Mouse (Mus musculus) embryonic facial prominence, embryonic 13.5 days (tissue): ENCODE data around the gene Otulinl. TPM values are rescaled to one million over a fixed set of nuclear protein-coding genes. Genes with fewer than 3 reads are reported as not detected.
A peak's percentile ranks its signal among the peaks of the same experiment; 100 is the strongest.

Experiments used
- ATAC-seq: fragments of 200-750 bp; cut with Nextera tagmentation; 2 replicates; pipeline ENCODE4 v1.8.0; 2017; ENCODE audit warnings: low read depth; ENCODE audit not compliant: insufficient number of reproducible peaks, insufficient read depth, low FRiP score, low TSS enrichment
- H3K27ac ChIP-seq: fragments of 300-500 bp; sonication (generic); 2 replicates; pipeline ENCODE4 v1.5.1; 2015; ENCODE audit warnings: moderate library complexity, mild to moderate bottlenecking, inconsistent platforms
- H3K27me3 ChIP-seq: fragments of 300-500 bp; sonication (generic); 2 replicates; pipeline ENCODE4 v1.6.1; 2015; ENCODE audit warnings: mild to moderate bottlenecking, inconsistent platforms
- H3K36me3 ChIP-seq: fragments of 300-500 bp; sonication (generic); 2 replicates; pipeline ENCODE4 v1.6.1; 2015; ENCODE audit warnings: mild to moderate bottlenecking, inconsistent platforms
- H3K4me1 ChIP-seq: fragments of 300-500 bp; sonication (generic); 2 replicates; pipeline ENCODE4 v1.6.1; 2015; ENCODE audit warnings: inconsistent platforms
- H3K4me2 ChIP-seq: fragments of 300-500 bp; sonication (generic); 2 replicates; pipeline ENCODE4 v1.6.1; 2015; ENCODE audit warnings: moderate library complexity, mild to moderate bottlenecking, inconsistent platforms
- H3K4me3 ChIP-seq: fragments of 300-500 bp; sonication (generic); 2 replicates; pipeline ENCODE4 v1.5.1; 2015; ENCODE audit warnings: mild to moderate bottlenecking, inconsistent platforms
- H3K9ac ChIP-seq: fragments of 300-500 bp; sonication (generic); 2 replicates; pipeline ENCODE4 v1.6.1; 2015; ENCODE audit warnings: mild to moderate bottlenecking, inconsistent platforms
- H3K9me3 ChIP-seq: fragments of 300-500 bp; sonication (generic); 2 replicates; pipeline ENCODE4 v1.6.1; 2016; ENCODE audit warnings: inconsistent platforms
- WGBS: fragments of 180-500 bp; shearing (Covaris S2); methylation state at CpG from one replicate; pipeline ENCODE4 v1.1.7; 2015; ENCODE audit warnings: mixed read lengths; 5-methylcytosine and 5-hydroxymethylcytosine counted together
- polyA plus RNA-seq: library from polyadenylated mRNA; unstranded; fragments of >200 nt; fragmentation: Nextera tagmentation; extraction: Ambion mirVana; gene quantifications from 2 replicates; pipeline ENCODE4 v1.2.1, GENCODE M21; 2015

Otulinl gene
- polyA plus RNA-seq, 1 experiment from 2014 or later = 19.8 TPM

DNA sequence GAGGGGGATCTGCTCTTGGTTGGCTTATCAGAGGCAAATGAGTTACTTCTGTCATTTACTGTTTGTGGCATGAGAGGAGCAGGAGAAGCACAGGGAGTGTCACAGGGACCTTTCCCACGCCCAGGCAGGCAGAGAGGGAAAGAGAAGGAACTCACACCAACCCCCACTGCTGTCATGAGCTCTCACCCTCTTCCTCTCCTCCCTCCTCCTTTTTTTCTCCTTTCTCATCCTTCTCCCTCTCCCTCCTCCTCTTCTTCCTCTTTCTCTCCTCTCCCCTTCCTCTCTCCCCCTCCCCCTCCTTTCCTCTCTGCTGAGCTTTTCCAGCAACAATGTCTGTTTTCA lies 21.6 kb upstream of the Otulinl start:
- H3K4me3 ChIP-seq = no peak overlapping the region
- no peaks in the 10 kb centered on the region for H3K9me3 ChIP-seq
- no peaks in the 10 kb centered on the region for H3K36me3 ChIP-seq
- peak overlapping the region; percentile 69 for H3K27ac ChIP-seq
- H3K4me2 ChIP-seq = peak overlapping the region; percentile 11; the same call in 1 of the 2 replicates
- no peak overlapping the region for H3K9ac ChIP-seq
- no peak for ATAC-seq
- H3K4me1 ChIP-seq = peaks cover 21% of the 10 kb centered on the region
- H3K27me3 ChIP-seq = no peaks in the 10 kb centered on the region
- 30% methylated on average over 1 of the region's 1 CpGs for WGBS

- 36% methylated on average over 11 of the region's 11 CpGs for WGBS
- ATAC-seq = no peak
- H3K4me3 ChIP-seq = no peak overlapping the region
- H3K27ac ChIP-seq = peak overlapping the region; percentile 69
- no peak overlapping the region for H3K9ac ChIP-seq
- H3K4me2 ChIP-seq = 0 out of 2 replicates have a peak overlapping the region, but pooled peaks have one; percentile 11
- H3K9me3 ChIP-seq = no peaks in the 10 kb centered on the region
- no peaks in the 10 kb centered on the region for H3K36me3 ChIP-seq
- peaks cover 21% of the 10 kb centered on the region for H3K4me1 ChIP-seq
- H3K27me3 ChIP-seq = no peaks in the 10 kb centered on the region
Observed at GRCm38 (mm10) chr15:27702031-27702971, 20.9 kb upstream of the Otulinl start.

- no peak overlapping the region for H3K4me2 ChIP-seq
- no peak overlapping the region for H3K27ac ChIP-seq
- no peaks in the 10 kb centered on the region for H3K9me3 ChIP-seq
- no peak overlapping the region for H3K4me3 ChIP-seq
- no peaks in the 10 kb centered on the region for H3K27me3 ChIP-seq
- 91% methylated on average over 5 of the region's 5 CpGs for WGBS
- H3K9ac ChIP-seq = no peak overlapping the region
- no peaks in the 10 kb centered on the region for H3K36me3 ChIP-seq
- peaks cover 9% of the 10 kb centered on the region for H3K4me1 ChIP-seq
- ATAC-seq = no peak
Observed at GRCm38 (mm10) chr15:27697632-27698031, 16.3 kb upstream of the Otulinl start.

GRCm38 (mm10) chr15:27693235-27693634 lies 11.9 kb upstream of the Otulinl start:
- H3K4me3 ChIP-seq = no peak overlapping the region
- 89% methylated on average over 10 of the region's 10 CpGs for WGBS
- H3K27me3 ChIP-seq = no peaks in the 10 kb centered on the region
- H3K9me3 ChIP-seq = no peaks in the 10 kb centered on the region
- H3K4me1 ChIP-seq = no peaks in the 10 kb centered on the region
- no peak for ATAC-seq
- no peak overlapping the region for H3K4me2 ChIP-seq
- H3K9ac ChIP-seq = no peak overlapping the region
- H3K36me3 ChIP-seq = no peaks in the 10 kb centered on the region
- no peak overlapping the region for H3K27ac ChIP-seq

DNA sequence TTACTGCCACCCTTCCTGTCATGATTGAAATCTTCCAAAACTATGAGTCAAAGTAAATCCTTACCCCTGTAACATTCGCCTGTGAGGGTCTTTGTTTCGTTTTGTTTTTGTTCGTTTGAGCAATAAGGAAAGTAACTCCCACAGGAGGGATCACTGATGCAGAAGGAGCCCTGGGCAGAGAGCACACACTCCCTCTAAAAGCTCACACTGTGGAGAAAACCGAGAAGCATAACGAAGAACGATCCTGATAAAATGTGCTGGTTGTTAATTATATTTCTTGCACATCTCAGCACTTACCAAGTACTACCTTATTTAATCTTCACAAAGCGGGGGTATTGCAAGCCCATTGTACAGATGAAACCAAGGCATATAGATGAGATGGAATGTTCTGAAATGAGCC lies 10.8 kb upstream of the Otulinl start:
- H3K36me3 ChIP-seq = no peaks in the 10 kb centered on the region
- H3K4me2 ChIP-seq = no peak overlapping the region
- no peak overlapping the region for H3K4me3 ChIP-seq
- no peaks in the 10 kb centered on the region for H3K27me3 ChIP-seq
- ATAC-seq = no peak
- no peak overlapping the region for H3K9ac ChIP-seq
- no peaks in the 10 kb centered on the region for H3K4me1 ChIP-seq
- 78% methylated on average over 7 of the region's 7 CpGs for WGBS
- no peaks in the 10 kb centered on the region for H3K9me3 ChIP-seq
- no peak overlapping the region for H3K27ac ChIP-seq

DNA sequence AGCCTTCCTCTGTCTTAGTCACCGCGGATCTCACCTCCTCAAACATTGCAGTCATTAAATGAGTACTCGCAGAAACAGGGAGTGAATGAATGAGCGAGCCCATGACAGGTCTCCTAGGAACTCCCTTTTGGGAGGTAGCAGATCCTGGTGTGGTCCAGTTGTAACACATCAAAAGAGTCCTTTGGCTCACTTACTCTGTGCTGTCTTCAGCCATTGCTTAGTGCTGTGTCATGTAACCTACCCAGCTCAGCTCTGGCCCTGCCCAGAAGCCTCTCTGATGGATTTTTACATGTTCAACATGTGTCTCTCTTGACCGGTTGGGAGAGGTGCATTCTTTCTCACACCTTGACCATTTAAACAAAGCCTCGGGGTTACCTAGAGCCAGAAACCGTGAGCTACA lies 9.8 kb upstream of the Otulinl start:
- no peaks in the 10 kb centered on the region for H3K4me1 ChIP-seq
- ATAC-seq = no peak
- no peak overlapping the region for H3K4me2 ChIP-seq
- H3K9ac ChIP-seq = no peak overlapping the region
- WGBS = 88% methylated on average over 7 of the region's 7 CpGs
- no peaks in the 10 kb centered on the region for H3K27me3 ChIP-seq
- H3K27ac ChIP-seq = no peak overlapping the region
- H3K9me3 ChIP-seq = no peaks in the 10 kb centered on the region
- H3K36me3 ChIP-seq = no peaks in the 10 kb centered on the region
- H3K4me3 ChIP-seq = no peak overlapping the region

DNA sequence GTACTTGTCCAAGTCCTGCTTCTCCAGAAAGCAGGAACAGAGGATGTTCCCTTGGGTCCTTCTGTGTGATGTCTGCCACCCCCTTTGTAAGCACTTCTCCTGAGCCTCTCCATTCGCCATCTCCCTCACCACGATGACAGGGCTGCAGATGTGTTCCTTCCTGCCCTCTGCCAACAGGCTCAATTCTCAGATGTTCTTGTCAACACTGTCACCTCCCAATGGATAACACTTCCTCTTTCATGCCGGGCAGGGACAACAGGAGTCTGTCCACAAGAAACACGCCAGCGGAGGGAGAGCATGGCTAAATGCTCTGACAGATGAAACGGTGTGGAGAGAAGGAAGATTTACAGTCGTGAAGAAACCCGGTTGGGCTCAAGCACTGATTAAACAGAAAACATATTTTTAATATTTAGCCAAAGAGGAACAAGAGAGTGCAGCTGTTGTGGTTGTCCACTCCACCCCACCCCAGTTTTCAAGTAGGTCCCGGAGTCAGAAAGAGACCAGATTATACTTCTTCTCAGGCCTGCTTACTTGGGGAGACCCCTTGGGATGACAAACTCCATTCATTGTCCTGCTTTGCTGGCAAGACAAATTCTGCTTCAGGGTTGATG lies 6.8 kb upstream of the Otulinl start:
- Histone ChIP-seq H3K9ac (no peak overlapping the region), H3K4me2 (no peak overlapping the region), H3K27ac (no peak overlapping the region), H3K36me3 (no peaks in the 10 kb centered on the region), H3K4me1 (0 out of 2 replicates have a peak, but pooled peaks cover 2% of the 10 kb centered on the region), H3K27me3 (no peaks in the 10 kb centered on the region), H3K4me3 (no peak overlapping the region), H3K9me3 (no peaks in the 10 kb centered on the region)
- WGBS = 64% methylated on average over 9 of the region's 9 CpGs
- no peak for ATAC-seq

DNA sequence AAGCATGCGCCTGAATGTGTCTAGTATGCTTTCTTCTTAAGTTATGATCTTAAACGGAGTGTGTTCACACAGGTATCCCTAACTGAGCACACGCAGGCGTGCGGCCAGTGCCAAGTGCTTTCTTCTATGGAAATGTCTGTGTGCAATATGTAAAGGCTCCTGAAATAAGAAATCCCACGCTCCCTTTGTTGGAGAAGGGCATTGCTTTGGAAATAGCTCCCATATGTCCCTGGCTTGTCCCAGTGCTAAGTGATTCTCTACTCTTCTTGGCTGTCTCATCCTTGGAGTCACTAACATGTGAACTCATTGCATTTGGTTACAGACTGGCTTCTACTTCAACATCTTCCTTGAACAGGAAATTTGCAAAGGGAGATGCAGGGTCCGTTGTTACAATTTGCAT lies 3.4 kb upstream of the Otulinl start:
- Histone ChIP-seq H3K36me3 (no peaks in the 10 kb centered on the region), H3K9me3 (no peaks in the 10 kb centered on the region), H3K4me1 (peaks cover 20% of the 10 kb centered on the region), H3K4me2 (no peak overlapping the region), H3K27me3 (no peaks in the 10 kb centered on the region), H3K4me3 (no peak overlapping the region), H3K27ac (no peak overlapping the region), H3K9ac (no peak overlapping the region)
- no peak for ATAC-seq
- 66% methylated on average over 7 of the region's 7 CpGs for WGBS

DNA sequence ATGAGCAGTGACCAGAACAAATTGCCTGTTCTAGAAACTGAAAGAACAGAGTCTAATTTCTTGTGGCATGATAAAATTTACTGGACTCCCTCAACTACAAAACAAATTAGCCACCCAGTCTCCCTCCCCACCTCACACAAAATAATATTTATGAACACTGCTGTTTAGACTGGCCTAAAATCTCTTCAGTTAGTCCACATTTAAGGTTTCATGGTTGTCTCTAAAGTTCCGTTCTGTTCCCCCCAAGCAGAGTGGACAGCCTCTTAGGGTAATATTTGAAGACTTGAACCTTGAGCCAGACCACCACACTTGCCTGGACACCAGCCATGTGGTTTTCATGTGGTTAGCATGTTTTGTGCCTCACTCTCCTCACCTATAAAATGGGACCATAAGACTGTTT lies 1.8 kb upstream of the Otulinl start:
- H3K9me3 ChIP-seq = no peaks in the 10 kb centered on the region
- no peak overlapping the region for H3K4me2 ChIP-seq
- peaks cover 20% of the 10 kb centered on the region for H3K4me1 ChIP-seq
- no peak overlapping the region for H3K9ac ChIP-seq
- no peaks in the 10 kb centered on the region for H3K36me3 ChIP-seq
- peak overlapping the region; percentile 60 for H3K27ac ChIP-seq
- no peak for ATAC-seq
- 78% methylated on average over 1 of the region's 1 CpGs for WGBS
- H3K4me3 ChIP-seq = no peak overlapping the region
- no peaks in the 10 kb centered on the region for H3K27me3 ChIP-seq

GRCm38 (mm10) chr15:27682619-27683018 lies 1.2 kb upstream of the Otulinl start:
- H3K9me3 ChIP-seq = no peaks in the 10 kb centered on the region
- H3K9ac ChIP-seq = no peak overlapping the region
- no peak for ATAC-seq
- H3K36me3 ChIP-seq = no peaks in the 10 kb centered on the region
- H3K27me3 ChIP-seq = no peaks in the 10 kb centered on the region
- WGBS = 18% methylated on average over 9 of the region's 9 CpGs
- no peak overlapping the region for H3K4me3 ChIP-seq
- H3K4me2 ChIP-seq = peak overlapping the region; percentile 32; the same call in 1 of the 2 replicates
- H3K27ac ChIP-seq = peak overlapping the region; percentile 60
- peaks cover 20% of the 10 kb centered on the region for H3K4me1 ChIP-seq

- Histone ChIP-seq H3K9me3 (no peaks in the 10 kb centered on the region), H3K4me3 (peak overlapping the region; percentile 69), H3K9ac (peak overlapping the region; percentile 79), H3K27me3 (no peaks in the 10 kb centered on the region), H3K4me2 (peak overlapping the region; percentile 86), H3K27ac (no peak overlapping the region; the same call in 1 of the 2 replicates), H3K36me3 (no peaks in the 10 kb centered on the region), H3K4me1 (peaks cover 29% of the 10 kb centered on the region)
- WGBS = 4% methylated on average over 28 of the region's 28 CpGs
- peak; percentile 27 for ATAC-seq
Observed at GRCm38 (mm10) chr15:27680997-27681396, 382 bp downstream of the Otulinl start.

DNA sequence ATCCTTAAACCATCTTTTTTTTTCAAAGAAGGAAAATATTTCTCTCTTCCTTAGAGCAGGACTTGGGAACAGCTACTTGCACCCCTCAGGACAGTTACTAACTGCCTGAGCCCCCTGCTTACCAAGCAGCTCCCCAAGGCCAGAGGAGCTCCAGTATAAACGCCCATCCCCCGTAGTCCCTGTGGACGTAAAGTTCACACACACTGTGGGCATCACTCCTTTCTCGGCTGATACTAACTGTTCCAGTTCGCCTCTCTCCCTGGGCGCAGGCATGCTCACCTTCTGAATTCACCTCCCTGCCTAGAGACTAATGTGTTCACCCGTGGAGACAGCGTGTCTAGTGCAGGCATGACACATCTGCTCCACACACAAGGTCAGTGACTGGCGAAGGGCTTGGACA lies 2.9 kb downstream of the Otulinl start:
- WGBS = 79% methylated on average over 9 of the region's 9 CpGs
- Histone ChIP-seq H3K36me3 (no peaks in the 10 kb centered on the region), H3K4me2 (no peak overlapping the region), H3K4me3 (no peak overlapping the region), H3K27ac (no peak overlapping the region), H3K9ac (no peak overlapping the region), H3K27me3 (no peaks in the 10 kb centered on the region), H3K4me1 (peaks cover 29% of the 10 kb centered on the region), H3K9me3 (no peaks in the 10 kb centered on the region)
- ATAC-seq = no peak
